Mouse (Mus musculus): ENCODE measurements around the gene Kif21a. TPM values are rescaled to one million over a fixed set of nuclear protein-coding genes. Genes with fewer than 3 reads are reported as not detected.
A peak's percentile ranks its signal among the peaks of the same experiment; 100 is the strongest.

The Kif21a gene
- polyA plus RNA-seq, 1 experiment from 2014 or later = 5.0 TPM

DNA sequence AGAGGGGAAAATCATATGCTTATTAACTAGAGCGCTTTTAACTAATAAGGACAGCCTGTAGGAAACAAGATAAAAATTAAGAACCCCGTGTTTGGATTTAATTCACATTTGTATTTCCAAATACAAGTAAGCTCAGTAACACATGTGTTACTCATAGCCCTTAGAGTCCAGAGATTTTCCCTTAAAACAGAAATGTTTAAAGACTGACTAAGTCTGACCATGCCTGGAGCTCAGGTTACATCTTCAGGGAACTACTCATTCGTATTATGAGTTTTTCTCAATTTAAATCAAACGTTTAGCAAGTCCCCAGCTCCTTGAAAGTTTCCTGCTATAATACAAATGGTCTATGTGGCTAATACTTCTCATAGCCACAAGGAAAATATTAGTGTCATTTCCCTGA is 57.9 kb downstream of the Kif21a start:
- Histone ChIP-seq H3K4me2 (ENCODE audit: low read depth, severe bottlenecking) (no peak overlapping the region), H3K27me3 (ENCODE audit: control insufficient read depth, insufficient read depth, low read length) (no peaks in the 10 kb centered on the region), H3K36me3 (ENCODE audit: control insufficient read depth, insufficient read depth, low read length) (no peaks in the 10 kb centered on the region), H3K9ac (ENCODE audit: low read length) (no peak overlapping the region), H3K27ac (replicated peaks; ENCODE audit: low read depth, low read length) (no peak overlapping the region), H3K4me1 (ENCODE audit: control insufficient read depth, insufficient read depth, low read length) (no peaks in the 10 kb centered on the region), H3K9me3 (ENCODE audit: control insufficient read depth, low read length) (no peaks in the 10 kb centered on the region), H3K4me3 (ENCODE audit: low read depth, low read length) (no peak overlapping the region)
- ATAC-seq (ENCODE audit: insufficient number of reproducible peaks, low FRiP score, low TSS enrichment, low read depth) = no peak
- WGBS = 60% methylated on average over 4 of the region's 4 CpGs
- no peak for DNase-seq (ENCODE audit: low spot score)

DNA sequence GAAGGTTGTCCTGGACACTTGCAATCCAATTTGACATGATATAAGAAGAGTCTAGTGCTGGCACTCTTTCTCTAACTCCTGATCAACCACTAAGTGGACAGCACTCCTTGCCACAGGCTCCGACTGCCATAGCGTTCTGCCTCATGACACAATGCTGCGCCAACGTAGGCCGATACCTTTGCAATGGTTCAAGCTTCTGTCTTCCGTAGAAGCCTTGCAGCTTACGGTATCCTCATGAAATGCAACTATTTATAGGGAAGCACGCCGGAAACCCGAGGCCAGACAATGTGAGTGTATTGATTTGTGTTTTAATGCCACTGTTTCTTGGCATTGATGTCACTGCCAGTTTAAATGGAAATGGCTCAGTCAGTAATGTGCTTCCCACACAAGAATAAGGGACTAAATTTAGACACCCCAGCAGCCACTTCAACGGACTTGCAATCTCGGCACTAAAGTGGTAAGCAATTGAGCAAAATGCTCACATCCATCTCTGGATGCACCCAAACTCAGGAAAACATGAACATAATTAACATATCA is 62.0 kb downstream of the Kif21a start:
- ATAC-seq (ENCODE audit: insufficient number of reproducible peaks, low FRiP score, low TSS enrichment, low read depth) = no peak
- WGBS = 95% methylated on average over 12 of the region's 12 CpGs
- no peak overlapping the region for H3K9ac ChIP-seq (ENCODE audit: low read length)

DNA sequence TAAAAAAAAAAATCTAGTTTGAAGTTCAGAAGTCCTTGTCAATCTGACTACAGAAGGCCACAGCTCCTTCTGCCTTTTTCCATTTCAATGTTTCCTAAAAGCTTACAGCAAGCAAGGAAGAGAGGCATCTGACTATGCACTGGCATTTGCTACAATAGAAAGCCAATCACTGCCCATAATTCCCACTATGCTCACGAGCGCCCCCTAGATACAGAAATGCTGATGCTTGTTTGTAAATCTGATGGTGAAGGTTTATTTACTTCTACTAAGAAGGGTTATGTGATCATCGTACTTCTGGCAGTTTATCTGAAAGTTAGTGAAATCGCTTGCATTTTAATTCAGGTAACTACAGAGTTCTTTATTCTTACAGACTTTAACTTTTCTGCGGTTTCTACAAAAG is 73.8 kb downstream of the Kif21a start:
- H3K4me3 ChIP-seq (ENCODE audit: low read depth, low read length) = no peak overlapping the region

More for the DNA sequence above, 62.0 kb downstream of the Kif21a start:
- Histone ChIP-seq H3K36me3 (ENCODE audit: control insufficient read depth, insufficient read depth, low read length) (no peaks in the 10 kb centered on the region), H3K4me3 (ENCODE audit: low read depth, low read length) (no peak overlapping the region), H3K9me3 (ENCODE audit: control insufficient read depth, low read length) (no peaks in the 10 kb centered on the region), H3K4me2 (ENCODE audit: low read depth, severe bottlenecking) (no peak overlapping the region), H3K27me3 (ENCODE audit: control insufficient read depth, insufficient read depth, low read length) (no peaks in the 10 kb centered on the region), H3K27ac (replicated peaks; ENCODE audit: low read depth, low read length) (no peak overlapping the region), H3K4me1 (ENCODE audit: control insufficient read depth, insufficient read depth, low read length) (no peaks in the 10 kb centered on the region)
- no peak for DNase-seq (ENCODE audit: low spot score)

DNA sequence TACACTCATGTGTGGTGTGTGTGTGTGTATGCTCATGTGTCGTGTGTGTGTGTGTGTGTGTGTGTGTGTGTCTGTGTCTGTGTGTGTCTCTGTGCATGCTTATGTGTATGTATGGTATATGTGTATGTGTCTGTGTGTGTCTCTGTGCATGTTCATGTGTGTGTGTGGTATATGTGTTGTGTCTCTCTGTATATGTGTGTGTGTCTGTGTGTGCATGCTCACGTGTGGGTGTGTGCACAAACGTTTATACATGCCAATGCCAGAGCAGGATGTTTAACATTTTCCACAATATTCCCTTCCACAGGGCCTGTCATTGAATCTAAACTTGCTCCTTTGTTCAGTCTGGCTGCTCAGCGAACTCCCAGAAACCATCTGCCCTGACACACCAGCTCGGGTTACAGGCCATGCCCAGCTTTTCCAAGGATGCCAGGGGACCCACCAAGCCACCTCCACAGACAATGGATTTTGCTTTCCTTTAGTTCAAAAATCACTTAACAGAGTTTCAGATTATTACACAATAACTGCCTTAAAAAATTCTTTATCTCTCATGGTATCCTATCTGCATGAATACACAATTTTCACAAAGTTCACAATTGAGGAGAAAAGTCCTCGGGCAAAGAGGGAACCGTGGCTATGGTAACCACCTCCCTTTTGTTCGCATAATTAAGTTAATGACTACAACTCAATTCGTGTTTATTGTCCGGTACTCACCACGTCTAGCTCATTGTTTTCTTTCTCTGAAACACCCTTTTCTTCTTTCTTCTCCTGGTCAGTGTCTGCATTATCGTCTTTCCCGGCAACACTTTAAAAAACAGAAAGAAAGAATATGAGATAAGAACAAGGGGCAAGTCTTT is 77.6 kb downstream of the Kif21a start:
- no peak overlapping the region for H3K4me3 ChIP-seq (ENCODE audit: low read depth, low read length)
- H3K27ac ChIP-seq (replicated peaks; ENCODE audit: low read depth, low read length) = no peak overlapping the region
- DNase-seq (ENCODE audit: low spot score) (no peak), ATAC-seq (ENCODE audit: insufficient number of reproducible peaks, low FRiP score, low TSS enrichment, low read depth) (no peak)
- no peak overlapping the region for H3K9ac ChIP-seq (ENCODE audit: low read length)
- H3K27me3 ChIP-seq (ENCODE audit: control insufficient read depth, insufficient read depth, low read length) = no peaks in the 10 kb centered on the region
- H3K9me3 ChIP-seq (ENCODE audit: control insufficient read depth, low read length) = no peaks in the 10 kb centered on the region
- no peaks in the 10 kb centered on the region; the same call in 1 of the 2 replicates for H3K36me3 ChIP-seq (ENCODE audit: control insufficient read depth, insufficient read depth, low read length)
- WGBS = 81% methylated on average over 13 of the region's 13 CpGs
- no peaks in the 10 kb centered on the region for H3K4me1 ChIP-seq (ENCODE audit: control insufficient read depth, insufficient read depth, low read length)
- no peak overlapping the region for H3K4me2 ChIP-seq (ENCODE audit: low read depth, severe bottlenecking)

More for the DNA sequence above, 73.8 kb downstream of the Kif21a start:
- Histone ChIP-seq H3K27ac (replicated peaks; ENCODE audit: low read depth, low read length) (no peak overlapping the region), H3K27me3 (ENCODE audit: control insufficient read depth, insufficient read depth, low read length) (no peaks in the 10 kb centered on the region), H3K36me3 (ENCODE audit: control insufficient read depth, insufficient read depth, low read length) (no peaks in the 10 kb centered on the region), H3K9me3 (ENCODE audit: control insufficient read depth, low read length) (no peaks in the 10 kb centered on the region), H3K9ac (ENCODE audit: low read length) (no peak overlapping the region), H3K4me2 (ENCODE audit: low read depth, severe bottlenecking) (no peak overlapping the region), H3K4me1 (ENCODE audit: control insufficient read depth, insufficient read depth, low read length) (no peaks in the 10 kb centered on the region)
- WGBS = 71% methylated on average over 5 of the region's 5 CpGs
- DNase-seq (ENCODE audit: low spot score) (no peak), ATAC-seq (ENCODE audit: insufficient number of reproducible peaks, low FRiP score, low TSS enrichment, low read depth) (no peak)

DNA sequence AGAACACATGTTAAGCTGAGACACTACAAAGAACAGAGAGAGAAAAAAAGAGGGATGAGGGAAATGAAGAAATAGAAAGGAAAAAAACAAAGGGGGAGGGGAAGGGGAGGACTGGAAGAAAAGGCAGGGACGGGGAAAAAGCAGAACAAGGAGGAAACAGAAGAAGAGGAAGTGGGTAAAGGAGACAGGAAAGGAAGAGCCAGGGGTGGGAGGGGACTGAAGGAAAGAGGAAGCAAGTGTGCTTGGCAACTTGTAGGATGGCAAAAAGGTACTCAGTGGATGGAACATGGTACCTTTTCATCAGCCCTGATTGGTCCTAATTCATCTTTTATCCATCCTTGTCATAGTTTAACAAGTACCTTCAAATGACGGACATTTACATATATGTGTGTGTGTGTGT is 86.4 kb downstream of the Kif21a start:
- no peaks in the 10 kb centered on the region for H3K27me3 ChIP-seq (ENCODE audit: control insufficient read depth, insufficient read depth, low read length)
- H3K36me3 ChIP-seq (ENCODE audit: control insufficient read depth, insufficient read depth, low read length) = no peaks in the 10 kb centered on the region; the same call in 1 of the 2 replicates
- H3K9me3 ChIP-seq (ENCODE audit: control insufficient read depth, low read length) = no peaks in the 10 kb centered on the region
- no peaks in the 10 kb centered on the region for H3K4me1 ChIP-seq (ENCODE audit: control insufficient read depth, insufficient read depth, low read length)
- 66% methylated on average over 2 of the region's 2 CpGs for WGBS
- H3K4me3 ChIP-seq (ENCODE audit: low read depth, low read length) = no peak overlapping the region
- H3K27ac ChIP-seq (replicated peaks; ENCODE audit: low read depth, low read length) = no peak overlapping the region
- H3K9ac ChIP-seq (ENCODE audit: low read length) = no peak overlapping the region
- ATAC-seq (ENCODE audit: insufficient number of reproducible peaks, low FRiP score, low TSS enrichment, low read depth) (no peak), DNase-seq (ENCODE audit: low spot score) (no peak)
- H3K4me2 ChIP-seq (ENCODE audit: low read depth, severe bottlenecking) = no peak overlapping the region

DNA sequence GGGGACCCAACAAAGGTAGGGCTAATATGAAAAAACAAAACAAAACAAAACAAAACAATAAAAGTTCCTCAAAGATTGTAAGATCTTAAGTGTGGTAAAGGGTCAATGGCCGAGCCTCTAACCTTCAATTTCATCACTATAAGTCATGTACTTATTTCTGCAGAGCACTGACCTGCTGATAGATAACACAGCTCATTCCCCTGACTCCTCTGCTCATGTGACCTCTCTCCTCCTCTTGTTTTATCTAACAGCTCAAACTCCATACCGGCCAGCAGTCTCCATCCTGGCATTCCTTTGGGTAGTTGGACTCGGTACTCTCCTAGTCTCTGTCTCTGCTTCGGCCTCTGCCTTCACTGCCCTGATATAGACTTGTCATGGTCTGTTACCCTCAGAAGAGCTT is 87.2 kb downstream of the Kif21a start:
- no peak for ATAC-seq (ENCODE audit: insufficient number of reproducible peaks, low FRiP score, low TSS enrichment, low read depth)
- H3K4me3 ChIP-seq (ENCODE audit: low read depth, low read length) = no peak overlapping the region
- 88% methylated on average over 4 of the region's 4 CpGs for WGBS

DNA sequence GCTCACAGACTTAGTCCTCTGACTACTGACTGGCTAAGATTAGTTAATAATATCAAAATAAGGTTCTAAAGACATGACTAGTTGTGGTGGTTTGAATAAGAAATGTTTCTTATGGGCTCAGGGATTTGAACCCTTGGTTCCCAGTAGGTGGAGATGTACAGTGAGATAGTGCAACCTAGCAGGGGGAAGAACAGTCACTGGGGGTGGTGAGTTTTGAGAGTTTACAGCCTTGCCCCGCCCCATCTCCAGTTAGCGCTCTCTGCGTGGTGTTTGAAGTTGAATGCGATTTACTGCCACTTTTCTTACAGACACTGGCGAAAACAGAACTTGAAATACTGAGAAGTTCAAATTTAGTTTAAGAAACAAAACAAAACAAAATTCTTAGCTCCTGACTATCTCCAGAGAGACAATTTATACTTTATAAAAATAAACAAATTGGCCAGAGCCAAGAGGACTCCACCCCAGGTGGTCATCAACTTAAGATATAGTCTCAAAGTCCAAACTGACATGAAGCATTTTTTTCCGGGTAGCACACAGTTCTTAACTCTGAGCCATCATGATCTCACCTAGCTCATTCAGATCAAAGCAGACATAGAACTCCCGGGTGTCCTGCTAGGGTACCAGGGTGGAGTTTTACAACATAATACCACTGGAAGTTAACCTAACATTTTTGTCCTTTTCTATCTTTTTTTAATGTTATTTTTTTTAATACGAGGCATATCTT is 88.8 kb downstream of the Kif21a start:
- peak; percentile 7 for DNase-seq (ENCODE audit: low spot score)
- Histone ChIP-seq H3K4me3 (ENCODE audit: low read depth, low read length) (no peak overlapping the region), H3K27me3 (ENCODE audit: control insufficient read depth, insufficient read depth, low read length) (no peaks in the 10 kb centered on the region), H3K36me3 (ENCODE audit: control insufficient read depth, insufficient read depth, low read length) (no peaks in the 10 kb centered on the region), H3K9ac (ENCODE audit: low read length) (no peak overlapping the region), H3K4me2 (ENCODE audit: low read depth, severe bottlenecking) (no peak overlapping the region), H3K4me1 (ENCODE audit: control insufficient read depth, insufficient read depth, low read length) (no peaks in the 10 kb centered on the region), H3K27ac (replicated peaks; ENCODE audit: low read depth, low read length) (no peak overlapping the region), H3K9me3 (ENCODE audit: control insufficient read depth, low read length) (no peaks in the 10 kb centered on the region)
- no peak for ATAC-seq (ENCODE audit: insufficient number of reproducible peaks, low FRiP score, low TSS enrichment, low read depth)
- WGBS = 83% methylated on average over 8 of the region's 8 CpGs

More for the DNA sequence above, 87.2 kb downstream of the Kif21a start:
- Histone ChIP-seq H3K27ac (replicated peaks; ENCODE audit: low read depth, low read length) (no peak overlapping the region), H3K9me3 (ENCODE audit: control insufficient read depth, low read length) (no peaks in the 10 kb centered on the region), H3K4me2 (ENCODE audit: low read depth, severe bottlenecking) (no peak overlapping the region), H3K36me3 (ENCODE audit: control insufficient read depth, insufficient read depth, low read length) (no peaks in the 10 kb centered on the region), H3K27me3 (ENCODE audit: control insufficient read depth, insufficient read depth, low read length) (no peaks in the 10 kb centered on the region), H3K4me1 (ENCODE audit: control insufficient read depth, insufficient read depth, low read length) (no peaks in the 10 kb centered on the region), H3K9ac (ENCODE audit: low read length) (no peak overlapping the region)
- no peak for DNase-seq (ENCODE audit: low spot score)

DNA sequence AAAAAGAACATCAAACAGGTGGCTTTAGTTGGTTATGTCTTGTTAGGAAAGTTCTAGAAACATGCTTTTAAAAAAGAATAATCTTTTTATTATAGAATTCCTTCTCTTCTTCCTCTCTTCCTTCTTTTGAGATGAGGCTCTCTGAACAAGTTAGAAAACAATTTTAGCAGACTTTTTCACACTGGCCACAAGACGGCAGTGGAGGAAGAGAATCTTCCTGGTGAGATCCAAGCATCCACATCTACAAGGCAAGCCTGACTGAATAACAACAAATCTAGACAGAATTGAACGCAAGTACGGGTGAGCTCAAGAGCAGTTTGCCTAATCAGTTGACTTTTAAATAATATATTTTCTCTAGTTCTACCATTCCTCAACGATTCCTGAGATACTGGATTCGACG is 98.4 kb downstream of the Kif21a start:
- H3K36me3 ChIP-seq (ENCODE audit: control insufficient read depth, insufficient read depth, low read length) = no peaks in the 10 kb centered on the region

More for the DNA sequence above, 98.4 kb downstream of the Kif21a start:
- WGBS = 90% methylated on average over 6 of the region's 6 CpGs
- Histone ChIP-seq H3K9me3 (ENCODE audit: control insufficient read depth, low read length) (no peaks in the 10 kb centered on the region), H3K4me1 (ENCODE audit: control insufficient read depth, insufficient read depth, low read length) (no peaks in the 10 kb centered on the region), H3K27ac (replicated peaks; ENCODE audit: low read depth, low read length) (no peak overlapping the region), H3K9ac (ENCODE audit: low read length) (no peak overlapping the region), H3K4me3 (ENCODE audit: low read depth, low read length) (no peak overlapping the region), H3K27me3 (ENCODE audit: control insufficient read depth, insufficient read depth, low read length) (no peaks in the 10 kb centered on the region), H3K4me2 (ENCODE audit: low read depth, severe bottlenecking) (no peak overlapping the region)
- no peak for ATAC-seq (ENCODE audit: insufficient number of reproducible peaks, low FRiP score, low TSS enrichment, low read depth)
- no peak for DNase-seq (ENCODE audit: low spot score)
